Mouse (Mus musculus) hindbrain, embryonic 15.5 days (tissue): Measurements from ENCODE around the gene Nmnat2. TPM values are rescaled to one million over a fixed set of nuclear protein-coding genes. Genes with fewer than 3 reads are reported as not detected.
A peak's percentile ranks its signal among the peaks of the same experiment; 100 is the strongest.

ENCODE experiments used
- ATAC-seq: fragments of 200-750 bp; cut with Nextera tagmentation; 2 replicates; pipeline ENCODE4 v1.8.0; 2017; ENCODE audit warnings: low read depth, moderate number of reproducible peaks, moderate TSS enrichment; ENCODE audit not compliant: low FRiP score
- H3K27ac ChIP-seq: fragments of 300-500 bp; sonication (generic); replicated peaks from 2 replicates; pipeline ENCODE4 v1.5.1; 2015; ENCODE audit warnings: mild to moderate bottlenecking, inconsistent platforms
- H3K27me3 ChIP-seq: fragments of 300-500 bp; sonication (generic); 2 replicates; pipeline ENCODE4 v1.6.1; 2015; ENCODE audit warnings: control low read depth, inconsistent platforms
- H3K36me3 ChIP-seq: fragments of 300-500 bp; sonication (generic); 2 replicates; pipeline ENCODE4 v1.6.1; 2015; ENCODE audit warnings: control low read depth, inconsistent platforms
- H3K4me1 ChIP-seq: fragments of 300-500 bp; sonication (generic); replicated peaks from 2 replicates; pipeline ENCODE4 v1.6.1; 2015; ENCODE audit warnings: control low read depth, inconsistent platforms
- H3K4me2 ChIP-seq: fragments of 300-500 bp; sonication (generic); 2 replicates; pipeline ENCODE4 v1.6.1; 2015; ENCODE audit warnings: moderate library complexity, mild to moderate bottlenecking, inconsistent platforms
- H3K4me3 ChIP-seq: fragments of 300-500 bp; sonication (generic); 2 replicates; pipeline ENCODE4 v1.5.1; 2015; ENCODE audit warnings: mild to moderate bottlenecking, inconsistent platforms
- H3K9ac ChIP-seq: fragments of 300-500 bp; sonication (generic); 2 replicates; pipeline ENCODE4 v1.6.1; 2015; ENCODE audit warnings: inconsistent platforms
- H3K9me3 ChIP-seq: fragments of 300-500 bp; sonication (generic); 2 replicates; pipeline ENCODE4 v1.6.1; 2016; ENCODE audit warnings: control low read depth, inconsistent platforms
- WGBS: fragments of 180-500 bp; shearing (Covaris S2); methylation state at CpG from one replicate; pipeline ENCODE4 v1.1.7; 2015; 5-methylcytosine and 5-hydroxymethylcytosine counted together
- polyA plus RNA-seq: library from polyadenylated mRNA; unstranded; fragments of >200 nt; fragmentation: Nextera tagmentation; extraction: Ambion mirVana; gene quantifications from 2 replicates; pipeline ENCODE4 v1.2.1, GENCODE M21; 2015

Nmnat2 gene
- polyA plus RNA-seq, 1 experiment from 2014 or later = 81.6 TPM

DNA sequence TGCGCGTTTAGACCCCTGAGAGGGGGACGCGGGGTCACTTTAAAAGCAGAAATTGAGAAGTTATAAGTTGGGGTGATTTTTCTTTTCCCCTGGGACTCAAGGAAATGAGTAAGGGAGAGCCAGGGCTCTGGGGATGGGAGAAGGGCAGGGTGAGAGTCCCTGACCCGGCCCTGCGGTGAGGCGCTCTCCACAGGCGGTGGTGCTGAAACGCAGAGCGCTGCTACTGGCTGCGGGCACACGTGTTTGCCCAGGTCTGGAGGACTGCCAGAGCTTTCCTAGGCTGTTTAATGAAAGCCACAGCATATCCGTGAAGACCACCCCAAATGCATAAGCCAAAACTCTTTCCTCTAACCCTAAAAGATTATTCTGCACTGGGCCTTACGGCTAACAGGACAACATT, 1.4 kb downstream of the Nmnat2 start:
- H3K4me3 ChIP-seq = peak overlapping the region; percentile 55
- H3K4me1 ChIP-seq = peaks cover 28% of the 10 kb centered on the region
- H3K27me3 ChIP-seq = peaks cover 4% of the 10 kb centered on the region; the same call in 1 of the 2 replicates
- no peaks in the 10 kb centered on the region for H3K36me3 ChIP-seq
- H3K9me3 ChIP-seq = no peaks in the 10 kb centered on the region
- H3K9ac ChIP-seq = peak overlapping the region; percentile 71
- no peak for ATAC-seq
- H3K27ac ChIP-seq = peak overlapping the region; percentile 91; the same call in 1 of the 2 replicates
- WGBS = 4% methylated on average over 14 of the region's 14 CpGs
- H3K4me2 ChIP-seq = peak overlapping the region; percentile 65

DNA sequence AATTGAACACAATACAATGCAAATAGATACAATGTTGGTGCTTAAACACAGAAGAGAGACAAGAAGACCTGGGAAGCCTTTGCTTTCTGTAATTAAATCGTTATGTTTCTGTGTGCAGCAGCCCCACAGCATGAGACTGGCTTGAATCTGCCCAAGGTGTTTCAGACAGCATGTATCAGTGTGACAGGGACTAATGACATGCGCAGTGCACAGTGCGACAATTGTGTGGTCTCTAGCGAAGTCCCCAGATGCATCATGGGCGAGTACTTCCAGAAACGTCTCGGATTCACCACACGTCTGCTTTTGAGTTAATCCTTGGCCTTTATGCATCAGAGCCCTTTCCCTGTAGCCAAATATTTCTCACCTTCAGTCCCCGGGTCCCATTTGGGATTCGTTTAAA, 9.6 kb downstream of the Nmnat2 start:
- no peak for ATAC-seq
- H3K4me1 ChIP-seq = peaks cover 10% of the 10 kb centered on the region; the same call in 1 of the 2 replicates
- H3K36me3 ChIP-seq = no peaks in the 10 kb centered on the region
- WGBS = 52% methylated on average over 10 of the region's 10 CpGs
- H3K4me3 ChIP-seq = no peak overlapping the region
- no peak overlapping the region for H3K4me2 ChIP-seq
- H3K27me3 ChIP-seq = no peaks in the 10 kb centered on the region
- H3K27ac ChIP-seq = no peak overlapping the region
- H3K9me3 ChIP-seq = no peaks in the 10 kb centered on the region
- no peak overlapping the region for H3K9ac ChIP-seq

DNA sequence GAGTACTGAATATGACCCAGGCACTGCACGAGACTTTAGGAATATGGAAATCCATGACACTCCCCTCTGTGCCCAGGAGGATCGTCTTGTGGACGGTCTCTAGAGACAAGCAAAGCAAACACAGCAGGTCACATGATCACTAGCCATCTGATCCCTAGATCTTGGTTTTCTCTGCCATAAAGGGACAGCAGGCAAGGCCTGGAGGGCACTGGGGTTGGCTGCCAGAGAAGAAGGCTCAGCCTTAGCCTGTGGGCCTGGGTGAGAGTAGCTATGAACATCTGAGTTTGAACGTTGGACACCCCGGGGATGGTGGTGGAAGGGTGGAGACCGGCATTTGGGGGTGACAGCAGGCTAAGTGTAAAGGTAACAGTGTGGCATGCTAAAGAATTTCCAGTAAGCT, 11.4 kb downstream of the Nmnat2 start:
- no peak overlapping the region for H3K4me3 ChIP-seq
- peaks cover 10% of the 10 kb centered on the region; the same call in 1 of the 2 replicates for H3K4me1 ChIP-seq
- H3K9me3 ChIP-seq = no peaks in the 10 kb centered on the region
- no peak overlapping the region for H3K4me2 ChIP-seq
- no peaks in the 10 kb centered on the region for H3K27me3 ChIP-seq
- WGBS = 67% methylated on average over 6 of the region's 6 CpGs
- no peak overlapping the region for H3K27ac ChIP-seq
- no peak overlapping the region for H3K9ac ChIP-seq
- ATAC-seq = peak; percentile 54; the same call in 1 of the 2 replicates
- H3K36me3 ChIP-seq = no peaks in the 10 kb centered on the region

DNA sequence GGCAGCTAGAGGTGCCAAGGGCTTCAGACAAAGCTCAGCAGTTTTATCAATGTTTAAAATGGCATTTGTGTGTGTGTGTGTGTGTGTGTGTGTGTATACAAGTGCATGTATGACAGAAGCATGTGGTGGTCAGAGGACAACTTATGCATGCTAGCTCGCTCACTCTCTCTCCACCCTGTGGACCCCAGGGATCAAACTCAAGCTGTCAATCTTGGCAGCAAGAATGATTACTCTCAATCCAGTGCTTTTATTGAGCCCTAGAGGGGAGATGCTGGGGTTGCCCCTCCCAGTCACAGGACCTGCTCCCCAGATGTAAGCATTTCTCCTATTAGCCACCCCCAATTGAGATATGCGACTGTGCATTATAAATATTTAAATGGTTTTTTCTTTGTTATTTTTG, 11.9 kb downstream of the Nmnat2 start:
- no peaks in the 10 kb centered on the region for H3K9me3 ChIP-seq
- peak; percentile 40; the same call in 1 of the 2 replicates for ATAC-seq
- H3K4me2 ChIP-seq = no peak overlapping the region
- no peak overlapping the region for H3K4me3 ChIP-seq
- H3K27ac ChIP-seq = no peak overlapping the region
- H3K4me1 ChIP-seq = peaks cover 10% of the 10 kb centered on the region; the same call in 1 of the 2 replicates
- 43% methylated on average over 2 of the region's 2 CpGs for WGBS
- no peak overlapping the region for H3K9ac ChIP-seq
- no peaks in the 10 kb centered on the region for H3K36me3 ChIP-seq
- no peaks in the 10 kb centered on the region for H3K27me3 ChIP-seq

DNA sequence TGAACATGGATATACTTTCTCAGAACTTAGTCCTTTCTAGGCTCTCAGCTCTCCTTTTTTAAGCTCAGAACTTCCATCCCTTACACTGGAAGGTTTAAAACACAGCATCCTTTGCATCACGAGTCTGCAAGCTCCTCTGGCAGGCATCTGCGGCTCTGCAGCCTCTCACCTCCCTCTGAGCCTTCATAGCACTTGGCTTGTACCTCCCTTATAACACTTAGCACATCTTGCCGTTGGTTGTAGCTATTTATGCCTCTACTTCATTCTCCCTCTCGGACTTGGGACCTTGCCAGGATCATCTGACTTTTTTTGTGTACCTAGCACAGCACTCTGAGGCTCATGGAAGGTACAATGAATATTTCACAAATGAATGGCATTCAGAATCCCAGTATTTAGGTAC, 14.3 kb downstream of the Nmnat2 start:
- Histone ChIP-seq H3K9me3 (no peaks in the 10 kb centered on the region), H3K27ac (no peak overlapping the region), H3K4me2 (no peak overlapping the region), H3K36me3 (no peaks in the 10 kb centered on the region), H3K4me1 (peaks cover 13% of the 10 kb centered on the region), H3K9ac (no peak overlapping the region), H3K27me3 (no peaks in the 10 kb centered on the region), H3K4me3 (no peak overlapping the region)
- no peak for ATAC-seq
- WGBS = 73% methylated on average over 4 of the region's 4 CpGs

DNA sequence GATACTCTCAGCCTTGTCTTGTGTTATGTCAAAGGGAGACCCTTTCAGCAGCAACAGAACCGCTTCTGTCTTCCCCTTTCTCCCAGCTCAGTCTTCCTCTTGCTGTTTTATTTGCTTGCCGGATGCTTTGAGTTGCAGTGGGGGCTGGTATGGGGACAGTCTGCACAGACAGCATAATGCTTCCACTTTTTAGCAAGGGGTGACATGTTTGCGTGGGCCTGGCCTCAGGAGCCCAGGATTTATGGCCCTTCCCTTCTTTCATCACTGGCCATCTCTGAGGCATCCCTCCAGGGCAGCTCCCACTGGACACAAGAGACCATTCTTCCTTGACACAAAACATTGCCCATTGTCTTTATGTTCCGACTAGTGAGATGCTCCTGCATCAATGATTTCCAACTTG, 18.2 kb downstream of the Nmnat2 start:
- ATAC-seq = no peak
- peaks cover 10% of the 10 kb centered on the region for H3K4me1 ChIP-seq
- no peaks in the 10 kb centered on the region for H3K27me3 ChIP-seq
- no peak overlapping the region for H3K9ac ChIP-seq
- H3K4me3 ChIP-seq = no peak overlapping the region
- 20% methylated on average over 4 of the region's 4 CpGs for WGBS
- no peak overlapping the region for H3K27ac ChIP-seq
- no peaks in the 10 kb centered on the region for H3K36me3 ChIP-seq
- no peaks in the 10 kb centered on the region for H3K9me3 ChIP-seq
- no peak overlapping the region for H3K4me2 ChIP-seq

DNA sequence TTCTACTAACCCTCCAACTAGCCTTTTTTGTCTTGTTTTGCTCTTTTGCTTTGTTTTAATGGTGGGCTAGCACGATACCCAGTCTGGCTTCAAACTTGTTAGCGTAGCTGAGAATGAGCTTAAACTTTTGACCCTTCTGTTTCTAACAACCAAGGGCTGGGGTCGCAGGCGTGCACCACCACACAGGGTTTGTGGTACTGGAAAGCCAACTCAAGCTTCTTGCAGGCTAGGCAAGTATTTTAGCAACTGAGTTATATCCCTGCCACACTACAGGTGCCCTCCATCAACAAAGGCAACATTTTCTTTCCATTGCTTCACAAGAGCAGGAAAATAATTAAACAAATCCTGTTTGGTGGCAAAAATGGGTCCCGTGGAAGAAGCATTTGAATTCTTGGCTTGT, 18.6 kb downstream of the Nmnat2 start:
- H3K4me1 ChIP-seq = peaks cover 10% of the 10 kb centered on the region
- H3K9ac ChIP-seq = no peak overlapping the region
- no peaks in the 10 kb centered on the region for H3K36me3 ChIP-seq
- no peak overlapping the region for H3K27ac ChIP-seq
- no peak for ATAC-seq
- H3K9me3 ChIP-seq = no peaks in the 10 kb centered on the region
- no peak overlapping the region for H3K4me3 ChIP-seq
- WGBS = 17% methylated on average over 5 of the region's 5 CpGs
- H3K4me2 ChIP-seq = no peak overlapping the region
- H3K27me3 ChIP-seq = no peaks in the 10 kb centered on the region

DNA sequence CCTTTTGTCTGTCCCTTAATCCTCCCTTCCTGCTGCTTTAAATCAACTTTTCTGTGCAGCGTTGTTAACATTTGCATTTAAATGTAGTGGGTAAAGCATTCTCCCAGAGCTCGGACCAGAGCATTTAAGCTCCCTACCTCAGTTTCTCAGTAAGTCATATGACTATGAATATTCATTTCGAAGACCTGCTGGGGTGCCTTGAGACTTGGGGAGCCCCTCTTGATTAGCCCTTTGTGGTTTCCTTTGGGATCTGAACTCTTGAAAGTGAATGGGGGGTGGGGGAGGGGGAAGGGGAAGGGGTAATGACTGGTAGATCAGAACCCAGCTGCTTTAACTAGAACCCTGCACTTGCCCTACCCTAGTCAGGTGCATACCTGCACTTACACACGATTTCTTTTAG, 19.1 kb downstream of the Nmnat2 start:
- WGBS = 11% methylated on average over 4 of the region's 4 CpGs
- H3K4me2 ChIP-seq = no peak overlapping the region
- H3K27ac ChIP-seq = no peak overlapping the region
- H3K4me3 ChIP-seq = no peak overlapping the region
- H3K9ac ChIP-seq = no peak overlapping the region
- no peaks in the 10 kb centered on the region for H3K36me3 ChIP-seq
- H3K9me3 ChIP-seq = no peaks in the 10 kb centered on the region
- ATAC-seq = no peak
- H3K27me3 ChIP-seq = no peaks in the 10 kb centered on the region
- peaks cover 10% of the 10 kb centered on the region for H3K4me1 ChIP-seq

DNA sequence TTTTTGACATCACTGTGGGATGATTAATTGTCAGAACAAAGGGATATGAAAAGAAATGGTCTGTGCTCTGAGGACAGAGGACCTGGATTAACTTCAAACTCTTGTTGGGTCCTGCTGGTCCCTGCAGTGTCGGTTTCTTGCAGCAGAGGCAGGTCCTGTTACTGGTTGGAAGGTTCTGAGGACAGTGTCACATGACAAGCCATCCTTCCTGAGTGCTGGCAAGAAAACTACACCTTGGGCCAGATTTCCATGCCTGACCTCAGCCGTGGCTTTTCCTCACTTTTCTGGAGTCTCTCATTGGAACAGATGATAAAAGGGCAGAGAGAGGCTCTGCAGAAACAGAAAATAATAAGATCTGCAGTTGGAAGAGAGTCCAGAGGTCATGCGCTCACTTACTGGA, 20.4 kb downstream of the Nmnat2 start:
- Histone ChIP-seq H3K27me3 (no peaks in the 10 kb centered on the region), H3K4me2 (no peak overlapping the region), H3K9me3 (no peaks in the 10 kb centered on the region), H3K36me3 (no peaks in the 10 kb centered on the region), H3K4me1 (peaks cover 10% of the 10 kb centered on the region), H3K9ac (no peak overlapping the region), H3K4me3 (no peak overlapping the region), H3K27ac (no peak overlapping the region)
- ATAC-seq = no peak
- WGBS = 72% methylated on average over 3 of the region's 3 CpGs

DNA sequence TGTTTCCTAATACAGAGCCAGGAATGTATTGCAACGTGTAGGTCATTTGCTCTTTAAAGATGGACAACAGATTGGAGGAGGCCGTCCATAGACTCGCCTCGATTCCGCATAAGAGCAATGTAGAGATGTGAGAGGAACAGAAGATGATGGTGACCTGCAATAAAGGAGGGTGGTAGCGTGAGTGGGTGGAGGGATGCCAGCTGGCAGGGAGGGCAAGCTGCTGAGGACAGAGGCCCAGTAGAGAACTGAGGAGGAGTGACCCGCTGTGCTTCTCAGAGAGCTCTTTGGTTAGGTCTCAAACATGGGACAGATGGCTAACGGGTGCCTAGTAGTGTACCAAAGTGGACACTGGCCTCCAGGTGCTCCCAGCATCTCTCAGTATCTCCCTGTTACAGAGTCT, 23.9 kb downstream of the Nmnat2 start:
- Histone ChIP-seq H3K4me2 (no peak overlapping the region), H3K4me3 (no peak overlapping the region), H3K9me3 (no peaks in the 10 kb centered on the region), H3K9ac (no peak overlapping the region), H3K4me1 (peaks cover 8% of the 10 kb centered on the region; the same call in 1 of the 2 replicates), H3K27ac (no peak overlapping the region), H3K27me3 (no peaks in the 10 kb centered on the region), H3K36me3 (no peaks in the 10 kb centered on the region)
- 93% methylated on average over 8 of the region's 8 CpGs for WGBS
- no peak for ATAC-seq

DNA sequence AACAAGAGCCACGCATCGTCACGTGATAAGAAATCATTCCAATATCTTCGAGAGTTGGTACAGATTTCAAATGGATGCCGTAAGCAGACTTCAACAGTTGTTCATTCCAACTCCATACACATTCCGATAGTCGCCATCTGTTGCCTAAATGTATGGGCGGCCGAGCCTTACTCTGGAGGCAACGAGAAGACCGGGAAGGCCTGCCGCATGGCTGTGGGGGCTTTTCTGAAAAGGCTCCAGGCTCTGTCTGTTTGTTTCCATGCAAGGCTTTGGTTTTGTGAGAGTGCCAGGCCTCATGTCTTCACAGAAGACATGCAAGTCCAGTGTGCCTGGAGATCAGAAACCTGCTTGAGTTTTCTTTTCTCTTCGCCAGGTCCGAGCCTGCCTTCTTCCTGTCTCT, 28.6 kb downstream of the Nmnat2 start:
- Histone ChIP-seq H3K36me3 (no peaks in the 10 kb centered on the region), H3K9me3 (no peaks in the 10 kb centered on the region), H3K4me3 (no peak overlapping the region), H3K4me2 (no peak overlapping the region), H3K27ac (no peak overlapping the region), H3K4me1 (no peaks in the 10 kb centered on the region), H3K9ac (no peak overlapping the region), H3K27me3 (no peaks in the 10 kb centered on the region)
- 90% methylated on average over 14 of the region's 14 CpGs for WGBS
- ATAC-seq = no peak

DNA sequence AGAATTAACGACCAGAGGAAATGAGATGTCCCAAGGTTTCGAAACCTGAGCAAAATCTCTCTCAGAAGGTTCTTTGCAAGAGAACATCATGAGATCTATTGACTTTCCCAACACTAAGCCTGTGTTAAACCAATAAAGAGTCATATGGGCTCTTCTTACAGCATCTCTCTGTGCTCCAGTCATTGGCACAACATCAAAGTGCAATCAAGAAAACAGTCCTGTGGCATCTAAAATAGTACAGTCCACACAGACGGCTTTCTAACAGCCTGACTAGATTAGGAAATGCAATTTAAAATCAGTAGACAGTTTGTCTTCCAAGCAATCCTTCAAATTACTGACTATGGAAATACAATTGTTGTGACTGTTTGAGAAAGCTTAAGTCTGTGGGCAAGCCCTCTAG, 32.2 kb downstream of the Nmnat2 start:
- Histone ChIP-seq H3K4me2 (no peak overlapping the region), H3K36me3 (no peaks in the 10 kb centered on the region), H3K4me1 (no peaks in the 10 kb centered on the region), H3K9me3 (no peaks in the 10 kb centered on the region), H3K9ac (no peak overlapping the region), H3K27me3 (no peaks in the 10 kb centered on the region), H3K27ac (no peak overlapping the region), H3K4me3 (no peak overlapping the region)
- no peak for ATAC-seq
- WGBS = 75% methylated on average over 3 of the region's 3 CpGs

DNA sequence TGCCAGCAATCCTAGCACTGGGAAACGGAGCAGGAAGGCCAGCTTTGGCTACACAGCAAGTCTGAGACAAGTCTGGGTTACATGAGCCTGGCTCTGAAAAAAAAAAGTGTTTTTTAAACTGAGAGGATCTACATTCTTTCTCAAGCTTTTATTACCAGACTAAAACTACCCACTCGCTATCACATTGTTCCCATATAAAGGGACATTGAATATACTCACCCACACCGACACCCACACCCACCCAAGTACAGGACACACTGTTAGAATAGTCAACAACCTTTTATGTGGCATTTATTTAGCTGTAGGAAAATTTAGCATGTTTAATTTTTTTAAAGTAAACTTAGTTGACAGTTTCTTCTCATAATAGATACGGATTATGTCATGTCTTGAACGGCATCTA, 35.3 kb downstream of the Nmnat2 start:
- Histone ChIP-seq H3K27me3 (no peaks in the 10 kb centered on the region), H3K9me3 (no peaks in the 10 kb centered on the region), H3K4me2 (no peak overlapping the region), H3K9ac (no peak overlapping the region), H3K27ac (no peak overlapping the region), H3K4me3 (no peak overlapping the region), H3K4me1 (no peaks in the 10 kb centered on the region; the same call in 1 of the 2 replicates), H3K36me3 (no peaks in the 10 kb centered on the region)
- WGBS = 82% methylated on average over 5 of the region's 5 CpGs
- no peak for ATAC-seq
